Mouse (Mus musculus): Measurements from ENCODE around the gene Ppp1r3d.

Ppp1r3d gene

GRCm38 (mm10) chr2:178414261-178415149, at the start of gene Ppp1r3d, which contains the start of gene Fam217b:
TSS of gene Ppp1r3d (minus strand) at chr2:178414472.
TSS of gene Fam217b (plus strand) at chr2:178414524.
- DNase-seq: no peak

- no peak for DNase-seq
Observed at GRCm38 (mm10) chr2:178460353-178460752, 46.1 kb upstream of the Ppp1r3d start.

- DNase-seq: no peak
Observed at GRCm38 (mm10) chr2:178457414-178457813, 43.1 kb upstream of the Ppp1r3d start.

DNA sequence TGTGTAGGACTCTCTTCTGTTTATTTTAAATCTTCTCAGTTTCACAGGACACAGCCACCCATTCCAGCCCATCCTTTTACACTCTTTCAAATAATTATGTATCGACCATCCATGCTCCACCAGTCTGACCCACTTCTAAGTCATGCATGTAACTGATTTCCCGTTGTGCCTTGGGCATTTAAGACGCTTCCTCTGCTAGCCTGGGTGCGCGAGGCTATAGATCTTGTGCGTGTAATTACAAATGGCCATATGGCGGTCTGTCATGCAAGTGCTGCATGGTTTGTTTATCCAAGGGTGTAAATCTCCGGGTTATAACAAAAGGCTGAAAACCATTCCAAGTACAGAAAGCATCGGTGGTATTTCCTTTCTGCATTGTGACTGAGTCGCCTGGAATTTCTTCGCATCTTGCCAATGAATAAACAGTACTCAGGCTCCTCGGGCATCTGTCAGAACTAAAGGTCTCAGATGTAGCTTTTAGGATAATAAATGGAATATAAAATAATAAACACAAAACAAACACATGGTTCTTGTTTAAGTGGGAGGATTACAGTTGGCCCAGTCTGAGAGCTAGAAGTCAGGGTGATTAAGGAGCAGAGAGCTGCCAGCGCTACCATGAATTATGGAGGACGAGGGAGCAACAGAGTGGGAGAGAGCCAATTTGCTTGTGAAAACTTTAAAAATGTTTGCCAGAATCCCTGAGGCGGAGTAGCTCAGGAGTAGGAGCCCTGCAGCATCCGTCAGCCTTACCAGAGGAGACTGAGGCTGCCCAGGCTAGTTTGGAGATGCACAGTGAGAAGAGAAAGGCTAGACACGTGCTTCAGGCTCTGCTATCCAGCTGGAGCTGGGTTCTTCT, 40.6 kb upstream of the Ppp1r3d start:
- no peak for DNase-seq

- no peak for DNase-seq
Observed at GRCm38 (mm10) chr2:178450961-178451360, 36.7 kb upstream of the Ppp1r3d start.

DNA sequence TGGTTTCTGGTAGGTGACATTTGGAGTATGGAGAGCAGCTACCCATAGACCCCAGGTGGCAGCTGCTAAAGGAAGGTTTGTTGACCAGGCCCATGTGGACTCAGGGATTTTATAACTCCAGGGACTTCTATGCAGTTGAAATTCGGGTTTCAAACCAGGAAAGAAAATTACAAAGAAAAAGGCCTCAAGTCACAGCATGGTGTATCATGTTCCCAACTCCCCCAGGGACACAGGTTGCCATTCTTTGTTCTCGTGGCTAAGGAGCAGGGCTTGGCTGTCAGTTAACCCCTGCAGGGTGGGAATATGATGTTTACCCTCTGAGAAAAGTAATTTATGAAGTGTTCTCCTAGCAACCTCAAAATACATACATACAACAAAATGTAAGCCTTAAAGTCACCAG, 36.0 kb upstream of the Ppp1r3d start:
- DNase-seq: no peak

DNA sequence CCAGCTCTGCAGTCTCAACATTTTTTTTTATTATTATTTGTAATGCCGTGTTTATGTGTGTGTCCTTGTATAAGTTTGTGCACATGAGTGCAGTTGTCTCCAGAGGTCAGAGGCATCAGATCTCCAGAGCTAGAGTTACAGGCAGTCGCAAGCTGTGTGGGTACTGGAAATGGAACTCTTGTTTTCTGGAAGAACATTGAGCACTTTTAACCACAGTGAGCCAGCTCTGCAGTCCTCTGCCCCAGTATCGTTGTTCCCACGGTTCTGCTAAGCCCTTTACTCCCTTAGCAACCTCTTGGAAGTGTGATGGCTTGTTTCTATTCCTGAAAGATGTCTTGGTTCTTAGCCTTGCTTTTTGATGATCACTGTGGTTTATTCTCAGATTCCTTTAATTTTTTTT, 35.1 kb upstream of the Ppp1r3d start:
- no peak for DNase-seq

DNA sequence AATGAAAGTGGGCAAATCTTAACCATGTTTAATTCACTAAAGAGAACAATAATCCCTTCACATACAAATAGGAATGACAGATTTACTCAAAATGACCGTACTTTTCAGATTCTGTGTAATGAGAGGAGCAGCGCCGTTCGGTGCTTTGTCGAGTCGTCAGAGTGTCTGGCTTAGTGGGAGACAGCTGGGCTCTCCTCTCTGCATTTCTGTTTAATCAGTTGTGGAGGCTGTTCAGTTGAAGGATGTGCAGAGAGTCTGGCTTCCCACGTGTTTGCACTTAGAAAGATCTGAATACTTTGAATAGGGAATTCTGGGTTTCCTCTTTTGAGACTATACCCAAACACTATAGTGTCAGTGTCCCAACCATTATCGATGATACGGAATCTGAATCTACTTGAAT, 23.0 kb upstream of the Ppp1r3d start:
- DNase-seq: no peak

DNA sequence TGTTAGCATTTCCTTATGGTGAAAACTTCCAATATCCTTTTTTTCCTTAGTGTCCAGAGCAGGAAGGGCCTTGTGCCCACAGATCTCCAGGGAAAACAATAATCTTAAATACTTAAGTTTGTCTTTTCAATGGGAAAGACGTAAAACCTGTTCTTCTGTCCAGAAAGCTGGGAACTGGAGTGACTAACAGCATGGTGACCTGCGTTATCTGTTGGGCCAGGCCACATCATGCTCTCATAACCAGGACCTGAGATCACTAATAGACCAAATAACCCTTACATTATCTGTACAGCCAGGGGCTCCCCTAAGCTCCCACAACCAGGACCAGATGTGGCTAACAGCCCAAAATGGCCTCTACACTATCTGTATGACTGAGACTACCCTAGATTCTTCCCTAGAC, 19.6 kb upstream of the Ppp1r3d start:
- DNase-seq: no peak

GRCm38 (mm10) chr2:178433495-178433894, 19.2 kb upstream of the Ppp1r3d start:
- DNase-seq: no peak

DNA sequence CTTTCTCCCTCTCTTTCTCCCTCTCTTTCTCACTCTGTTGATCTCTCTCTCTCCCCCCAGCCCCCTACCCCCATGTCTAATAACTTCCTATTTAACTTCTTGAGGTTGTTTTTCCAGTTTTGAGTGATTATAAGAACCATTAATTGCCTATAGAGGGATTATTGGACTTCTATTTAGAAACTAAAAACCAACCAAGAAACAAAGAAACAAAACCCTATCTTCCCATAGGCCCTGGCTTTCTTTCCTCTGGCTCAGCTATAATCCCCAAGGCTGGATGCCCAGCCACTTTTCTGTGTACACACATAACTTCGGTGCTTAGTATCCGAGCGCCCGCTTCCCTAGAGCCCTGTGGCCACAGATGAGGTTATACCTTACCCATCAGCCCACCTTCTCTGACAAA, 16.0 kb upstream of the Ppp1r3d start, which contains the start of gene Cdh26:
Gene Cdh26 (plus strand): TSS at position 301 of the 400 bp plus-strand sequence.
- DNase-seq: no peak

DNA sequence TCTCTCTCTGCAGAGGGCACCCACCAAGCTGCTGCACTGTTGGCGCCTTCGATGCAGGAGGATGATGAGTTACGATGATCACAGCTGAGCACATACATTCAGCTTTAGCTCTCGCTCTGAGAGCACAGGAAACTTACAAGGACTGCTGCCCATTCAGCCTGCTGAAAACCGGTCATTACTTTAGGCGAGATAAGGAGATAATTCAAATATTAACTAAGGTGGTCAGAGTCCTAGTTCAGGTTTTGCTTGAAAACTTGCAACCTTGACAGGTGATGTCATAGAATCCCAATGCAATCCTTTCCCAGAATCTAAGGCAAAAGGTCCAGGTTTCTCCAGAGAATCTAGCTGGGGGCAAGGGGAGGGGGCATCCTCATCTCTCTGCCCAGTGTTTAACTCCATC, 15.2 kb upstream of the Ppp1r3d start:
- no peak for DNase-seq

GRCm38 (mm10) chr2:178428676-178429075, 14.4 kb upstream of the Ppp1r3d start:
- DNase-seq: no peak

GRCm38 (mm10) chr2:178428183-178428582, 13.9 kb upstream of the Ppp1r3d start:
- DNase-seq: no peak

GRCm38 (mm10) chr2:178427181-178427580, 12.9 kb upstream of the Ppp1r3d start:
- no peak for DNase-seq

DNA sequence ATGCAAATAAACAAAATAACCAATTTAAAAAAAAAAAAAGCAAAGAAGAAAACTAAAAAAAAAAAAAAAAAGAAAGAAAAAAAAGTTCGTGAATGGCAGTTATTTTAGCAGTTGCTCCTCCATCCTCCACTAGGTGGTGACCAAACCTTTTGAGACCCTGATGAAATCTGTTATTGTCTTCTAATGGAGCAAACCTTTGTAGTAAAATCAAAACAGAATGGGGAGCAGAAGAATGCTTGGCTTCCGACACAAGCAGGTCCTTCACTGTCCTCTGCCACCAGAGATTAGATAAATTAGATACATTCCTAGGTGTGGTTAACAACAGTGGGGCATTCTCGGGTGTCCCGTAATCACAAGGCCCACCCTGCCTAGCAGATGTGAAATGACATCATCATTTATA, 12.0 kb upstream of the Ppp1r3d start:
- DNase-seq: no peak

DNA sequence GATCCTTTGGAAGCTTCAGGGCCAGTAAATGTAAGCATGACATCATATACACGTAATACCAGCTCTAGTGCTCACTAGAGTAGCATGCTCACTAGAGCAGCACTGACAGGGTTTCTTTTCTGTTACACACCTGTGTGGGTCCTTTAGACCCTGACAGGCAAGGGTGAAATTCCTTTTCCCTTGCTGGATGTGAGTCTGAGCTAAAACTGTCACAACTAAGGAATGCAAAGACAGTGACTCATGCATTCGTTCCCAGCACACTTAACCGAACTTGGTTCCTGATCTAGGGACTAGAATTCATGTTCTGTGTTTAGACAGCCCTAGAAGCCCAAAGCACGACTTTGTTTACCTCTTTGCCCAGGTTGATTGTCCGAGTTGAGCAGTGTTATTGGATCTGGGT, 9.0 kb upstream of the Ppp1r3d start:
- DNase-seq: no peak

DNA sequence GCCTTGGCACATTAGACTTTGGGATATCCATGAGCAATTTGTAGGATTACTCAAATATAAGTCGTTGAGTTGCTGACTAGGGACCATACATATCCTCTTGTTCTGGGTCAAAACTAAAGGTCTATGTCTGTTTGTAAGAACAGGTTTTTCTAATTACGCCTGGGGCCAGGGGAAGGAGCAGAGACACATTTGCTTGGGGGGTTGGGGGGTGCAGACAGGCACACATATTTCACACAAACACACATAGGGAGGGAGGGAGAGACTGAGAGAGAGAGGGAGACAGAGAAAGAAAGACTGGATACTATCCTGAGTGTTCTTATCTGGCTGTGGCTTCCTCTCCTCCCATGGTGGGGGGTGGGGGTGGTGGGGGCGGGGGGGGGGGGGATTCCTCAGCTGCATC, 7.9 kb upstream of the Ppp1r3d start:
- no peak for DNase-seq

- no peak for DNase-seq
Observed at GRCm38 (mm10) chr2:178421603-178422002, 7.3 kb upstream of the Ppp1r3d start.

DNA sequence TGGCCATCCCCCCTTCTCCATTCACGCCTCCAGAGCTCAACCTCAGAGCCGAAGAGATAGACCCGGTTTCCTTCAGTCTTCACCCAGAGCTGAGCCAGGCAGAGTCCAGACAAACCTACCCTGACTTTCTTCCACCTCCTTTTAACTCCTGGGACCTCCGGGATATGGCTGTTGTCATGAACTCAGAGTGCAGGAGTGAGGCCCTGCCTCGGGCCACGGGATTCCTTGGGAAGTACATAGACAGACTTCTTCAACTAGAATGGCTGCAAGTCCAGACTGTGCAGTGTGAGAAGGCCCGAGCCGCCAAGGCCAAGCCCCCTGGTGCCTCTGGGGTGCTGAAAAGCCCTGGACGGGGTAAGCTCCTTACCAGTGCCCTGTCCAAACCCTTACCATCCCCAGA, 6.3 kb upstream of the Ppp1r3d start:
- DNase-seq: no peak

DNA sequence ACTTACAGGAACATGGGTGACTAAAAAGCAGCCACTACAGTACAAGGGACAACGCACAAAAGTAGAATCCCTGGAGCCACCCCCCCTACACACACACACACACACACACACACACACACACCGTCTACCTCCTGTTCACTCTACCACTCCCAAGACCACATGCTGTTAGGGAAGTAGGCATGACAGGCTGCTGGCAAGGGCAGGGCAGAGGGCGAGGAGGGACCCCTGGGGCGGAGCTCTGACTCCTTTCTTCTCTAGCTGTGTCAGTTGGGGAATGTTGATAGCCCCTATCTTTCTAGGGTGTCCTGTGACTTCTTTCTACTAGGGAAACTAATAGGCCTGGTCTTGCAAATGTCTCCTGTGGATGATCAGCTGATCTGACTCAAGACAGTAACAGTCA, 2.7 kb upstream of the Ppp1r3d start:
- DNase-seq: no peak

DNA sequence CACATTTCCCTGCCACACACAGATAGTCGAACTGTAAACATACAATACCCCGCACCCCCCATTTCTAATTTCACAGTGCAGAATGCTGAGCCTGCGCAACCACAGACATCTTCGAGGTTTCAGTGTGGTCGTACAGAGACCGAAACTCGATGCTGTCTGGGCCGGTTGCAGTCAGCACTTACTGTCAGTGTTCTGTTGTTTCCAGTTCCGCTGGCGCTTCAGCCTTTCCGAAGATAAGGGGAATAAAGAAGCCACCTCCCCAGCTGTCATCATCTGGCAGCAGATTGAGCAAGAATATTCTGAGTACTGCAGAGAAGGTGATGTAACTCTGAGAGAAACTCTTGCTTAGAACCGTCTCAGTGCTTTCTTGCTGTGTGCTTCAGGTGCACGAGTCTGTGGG, 2.2 kb upstream of the Ppp1r3d start:
- DNase-seq: no peak

DNA sequence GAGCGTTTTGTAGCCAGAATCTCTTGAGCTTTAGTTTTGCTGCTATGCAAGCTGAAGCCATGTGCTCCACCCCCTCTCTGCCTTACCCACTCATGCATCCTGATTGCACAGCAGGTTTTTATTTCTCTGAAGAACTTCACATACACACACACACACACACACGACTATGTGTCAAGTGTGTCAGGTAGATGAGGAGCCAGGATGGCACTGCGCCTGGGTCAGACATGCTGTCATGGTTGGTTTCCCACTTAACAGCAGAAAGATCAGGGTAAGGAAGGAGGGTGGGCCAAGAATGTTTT, 827 bp upstream of the Ppp1r3d start:
- DNase-seq: no peak

Measured in thymus, postnatal 25 days (tissue).